ENCODE assay signal across 11 mouse cellular contexts in genomic region chr15:6432411-6432810, GRCm38 (mm10). TPM values are rescaled to one million over a fixed set of nuclear protein-coding genes. Genes with fewer than 3 reads are reported as not detected.
DNase-seq lines count a peak whose midpoint lies in the region; ATAC-seq and TF ChIP-seq lines count a peak whose summit lies in the region.
"Had no signal": no experiment of that assay in that cellular context is flagged by ENCODE, and none has a peak within 500 bp of the region (broad histone marks: within the 10 kb centered on the region; RNA-seq: fewer than 3 reads in every experiment).

No protein-coding gene starts in this region.

- peak; percentile 55; the same call in 1 of the 2 replicates for ATAC-seq in heart, embryonic 15.5 days (replicated peaks; ENCODE audit: insufficient number of reproducible peaks, insufficient read depth, low FRiP score, low read depth)
- ATAC-seq in megakaryocyte-erythroid progenitor cell, adult 5-6 weeks (replicated peaks; ENCODE audit: low FRiP score, low TSS enrichment, poor library complexity, severe bottlenecking): no peak

- WGBS in heart, embryonic 15.5 days: 74% methylated on average over 7 of the region's 7 CpGs

- peaks cover 12% of the 10 kb centered on the region; the same call in 1 of the 2 replicates for H3K36me3 ChIP-seq in heart, embryonic 15.5 days
- H3K36me3 ChIP-seq: neural tube, embryonic 12.5 days had no signal

- no peak overlapping the region for H3K4me3 ChIP-seq in left cerebral cortex, adult 2 months
- H3K4me3 ChIP-seq in heart, embryonic 15.5 days: no peak overlapping the region
- H3K4me3 ChIP-seq: neural tube, embryonic 12.5 days had no signal

- intact Hi-C loops in left cerebral cortex, postnatal 10 days (cut with DNase I): no loop called here
- intact Hi-C loops in left cerebral cortex, adult 2 months (cut with DNase I): no loop called here

- no peak overlapping the region for H3K9ac ChIP-seq in heart, embryonic 15.5 days
- H3K9ac ChIP-seq: neural tube, embryonic 12.5 days had no signal

- DNase-seq in cerebellum, postnatal 14 days: peak; percentile 10 to 32
- no peak for DNase-seq in cerebellum, adult 8-10 months
- DNase-seq in left cerebral cortex, postnatal 10 days (ENCODE audit: extremely low spot score in 1 of 2, low spot score in 2 of 2): peak; percentile 22 to 54
- no peak for DNase-seq in left cerebral cortex, adult 2 months (ENCODE audit: extremely low spot score in 1 of 2, low spot score in 2 of 2)
- peak; percentile 61 for DNase-seq in lung, postnatal 10 days
- DNase-seq in ovary, postnatal 36 days (ENCODE audit: low spot score): no peak
- DNase-seq: cerebellum, postnatal 36 days; gastrocnemius, postnatal 25 days had no signal

- H3K9me3 ChIP-seq in heart, embryonic 15.5 days (replicated peaks): no peaks in the 10 kb centered on the region
- H3K9me3 ChIP-seq: neural tube, embryonic 12.5 days had no signal

- H3K27me3 ChIP-seq in heart, embryonic 15.5 days: no peaks in the 10 kb centered on the region
- H3K27me3 ChIP-seq: neural tube, embryonic 12.5 days had no signal

- H3K4me2 ChIP-seq in heart, embryonic 15.5 days: no peak overlapping the region
- H3K4me2 ChIP-seq: neural tube, embryonic 12.5 days had no signal

- H3K4me1 ChIP-seq in heart, embryonic 15.5 days (replicated peaks): no peaks in the 10 kb centered on the region
- H3K4me1 ChIP-seq: neural tube, embryonic 12.5 days had no signal

- no peak for TF ChIP-seq CTCF in left cerebral cortex, adult 2 months (IDR thresholded peaks at IDR 0.05)

- no peak overlapping the region for H3K27ac ChIP-seq in left cerebral cortex, adult 2 months
- H3K27ac ChIP-seq in heart, embryonic 15.5 days: no peak overlapping the region
- H3K27ac ChIP-seq: neural tube, embryonic 12.5 days had no signal

RNA-seq across cellular contexts. Expression of gene C9, which starts 12.7 kb away (rescaled TPM):
- total RNA-seq in left cerebral cortex, postnatal 10 days (2021): not detected
- total RNA-seq in left cerebral cortex, adult 2 months (2021): not detected
- not detected in 2 replicates for polyA plus RNA-seq in heart, embryonic 15.5 days (2015; fragmentation: Nextera tagmentation; extraction: Ambion mirVana)
- total RNA-seq in megakaryocyte-erythroid progenitor cell, adult 5-6 weeks (2014; fragmentation: Nextera tagmentation): not detected in 2 replicates
- total RNA-seq in megakaryocyte-erythroid progenitor cell, adult 5-6 weeks (2017): not detected in 2 replicates
- total RNA-seq: gastrocnemius, postnatal 25 days had no signal
- polyA plus RNA-seq: neural tube, embryonic 12.5 days had no signal

Comparison
In these comparisons a context has a peak if more than half of its experiments do, and no peak if none do; other contexts are left out.
1. DNase-seq: peak in cerebellum, postnatal 14 days (2 of 2), left cerebral cortex, postnatal 10 days (2 of 2) and lung, postnatal 10 days (single experiment); none in cerebellum, adult 8-10 months (single experiment), left cerebral cortex, adult 2 months (0 of 2) and ovary, postnatal 36 days (single experiment).